Mouse (Mus musculus) olfactory bulb, adult 2 months (tissue): ENCODE results near the gene Mtus2. TPM values are rescaled to one million over a fixed set of nuclear protein-coding genes. Genes with fewer than 3 reads are reported as not detected.

ENCODE experiments used
- H3K27ac ChIP-seq: fragments of 200-500 bp; 2 replicates; pipeline ENCODE4 v1.5.1; 2012; ENCODE audit warnings: low read depth, low read length; ENCODE audit not compliant: insufficient read depth
- H3K4me1 ChIP-seq: fragments of 200-500 bp; 2 replicates; pipeline ENCODE4 v1.6.1; 2012; ENCODE audit warnings: low read length; ENCODE audit not compliant: control insufficient read depth, insufficient read depth
- H3K4me3 ChIP-seq: fragments of 200-500 bp; 2 replicates; pipeline ENCODE4 v1.5.1; 2012; ENCODE audit warnings: mild to moderate bottlenecking, low read depth, low read length, moderate library complexity; ENCODE audit not compliant: insufficient read depth
- CTCF ChIP-seq: fragments of 200-500 bp; IDR thresholded peaks from 2 replicates; pipeline ENCODE4 v1.5.1; 2012; ENCODE audit warnings: low read depth, mild to moderate bottlenecking, low read length, moderate library complexity; ENCODE audit not compliant: insufficient read depth
- POLR2A ChIP-seq: fragments of 200-500 bp; IDR thresholded peaks from 2 replicates; pipeline ENCODE4 v1.6.1; 2012; ENCODE audit warnings: mild to moderate bottlenecking, low read depth, low read length, moderate library complexity; ENCODE audit not compliant: insufficient read depth
- WGBS: fragments of 180-500 bp; shearing (Covaris S2); methylation state at CpG from one replicate; pipeline ENCODE4 v1.1.7; 2018; 5-methylcytosine and 5-hydroxymethylcytosine counted together
- polyA plus RNA-seq: library from polyadenylated mRNA; stranded (reverse); fragments of >200 nt; gene quantifications from 2 replicates; pipeline ENCODE4 v1.2.4, GENCODE M21; 2012; ENCODE audit warnings: low replicate concordance; ENCODE audit not compliant: missing spikeins, insufficient read depth, insufficient read length

Mtus2 gene
- polyA plus RNA-seq, 1 experiment = not detected

DNA sequence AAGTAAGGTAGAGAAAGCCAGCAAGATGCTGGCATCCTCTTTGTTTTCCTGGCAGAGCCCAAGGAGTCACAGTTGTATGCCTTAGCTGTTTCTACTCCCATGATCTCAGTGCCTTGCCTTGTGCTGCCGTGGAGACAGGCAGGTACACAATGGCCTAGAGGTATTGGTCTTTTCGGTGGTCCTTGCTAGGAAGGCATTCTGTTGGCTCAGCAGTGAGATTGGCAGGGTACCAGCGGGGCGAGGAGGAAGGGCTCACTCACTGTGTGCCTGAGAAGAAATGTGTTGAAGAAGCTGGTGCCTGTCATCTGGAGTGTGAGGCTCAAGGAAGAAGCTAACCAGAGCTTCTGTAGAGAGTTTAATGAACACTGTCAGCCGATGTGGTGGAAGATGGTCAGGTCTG lies 1.4 kb upstream of the Mtus2 start:
- TF ChIP-seq POLR2A = no peak
- TF ChIP-seq CTCF = no peak
- 43% methylated on average over 5 of the region's 5 CpGs for WGBS
- H3K27ac ChIP-seq = no peak overlapping the region
- H3K4me1 ChIP-seq = peaks cover 3% of the 10 kb centered on the region
- H3K4me3 ChIP-seq = no peak overlapping the region

DNA sequence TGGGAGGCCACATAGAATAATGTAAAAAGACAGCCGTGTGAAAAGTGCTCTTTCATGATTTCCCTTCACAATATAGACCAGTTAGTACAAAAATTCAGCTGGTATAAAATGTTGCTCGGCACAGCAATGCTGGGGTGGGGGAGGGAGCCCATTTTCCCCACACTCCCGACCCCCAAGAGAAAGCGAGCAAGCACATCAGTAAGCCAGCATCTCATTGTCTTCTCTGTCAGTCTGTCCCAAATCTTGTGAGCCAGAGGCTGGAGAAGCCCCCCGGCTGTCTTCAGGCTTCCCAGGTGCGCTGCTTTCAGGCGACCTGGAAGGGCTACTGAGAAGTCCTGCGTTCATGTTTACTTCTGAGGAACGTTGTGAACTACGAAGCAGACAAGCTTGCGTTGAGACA lies 699 bp upstream of the Mtus2 start:
- 2% methylated on average over 11 of the region's 11 CpGs for WGBS
- no peak overlapping the region for H3K27ac ChIP-seq
- no peak for TF ChIP-seq POLR2A
- H3K4me3 ChIP-seq = peak overlapping the region; percentile 9; the same call in 1 of the 2 replicates
- peaks cover 3% of the 10 kb centered on the region for H3K4me1 ChIP-seq

DNA sequence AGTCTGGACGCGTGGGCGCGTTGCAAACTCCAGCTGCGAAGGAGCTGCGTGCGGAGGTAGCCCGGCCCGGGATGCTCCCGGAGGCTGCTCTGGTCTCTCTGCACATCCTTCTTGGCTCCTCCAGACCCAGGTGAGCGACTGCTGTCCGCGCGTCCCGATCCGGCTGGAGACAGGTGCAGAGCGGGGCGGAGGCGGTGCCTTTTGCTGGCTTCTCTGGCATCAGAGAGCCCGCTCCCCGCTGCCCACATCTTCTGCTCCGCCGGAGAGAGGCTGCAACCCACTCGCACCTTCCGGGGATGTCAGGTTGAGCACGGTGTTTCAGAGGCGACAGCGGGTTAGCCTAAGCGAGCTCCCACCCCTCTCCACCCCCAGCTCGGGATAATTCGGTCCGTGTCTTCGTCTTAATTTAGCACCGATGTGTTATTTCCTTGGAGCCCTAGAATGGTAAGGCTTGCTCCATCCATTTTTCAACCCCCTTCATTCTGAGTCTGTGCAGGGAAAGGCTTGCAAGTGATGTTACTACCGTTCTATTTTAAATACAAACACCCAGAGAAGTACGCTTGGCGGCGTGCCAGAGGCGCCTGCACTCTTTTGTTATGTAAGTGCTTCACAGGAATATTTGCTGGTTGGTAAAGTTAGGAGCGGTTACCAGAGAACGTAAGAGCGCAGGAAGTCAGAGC lies 612 bp downstream of the Mtus2 start:
- Histone ChIP-seq H3K4me3 (peak overlapping the region; percentile 73), H3K4me1 (peaks cover 3% of the 10 kb centered on the region), H3K27ac (peak overlapping the region; percentile 96)
- WGBS = under 1% methylated on average over 42 of the region's 42 CpGs
- TF ChIP-seq CTCF (no peak), POLR2A (no peak)

DNA sequence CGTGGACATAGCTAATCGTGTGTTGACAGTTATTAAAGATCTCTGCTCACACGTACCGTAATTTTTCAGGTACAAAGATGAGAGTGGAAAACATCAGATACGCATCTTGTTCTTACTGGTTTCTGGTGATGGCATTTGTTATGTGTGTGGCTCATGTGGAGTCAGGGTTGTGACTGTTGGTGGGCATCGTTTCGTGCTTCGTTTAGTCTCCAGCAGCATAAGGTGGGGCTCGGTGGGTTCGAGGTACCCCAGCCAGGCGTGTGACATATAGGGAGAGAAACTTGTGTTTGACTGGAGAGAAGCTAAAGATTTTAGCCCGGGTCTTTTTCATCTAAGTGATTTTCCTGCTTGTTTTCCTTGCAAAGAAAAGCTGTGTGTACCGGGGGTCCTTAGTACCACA lies 1.4 kb downstream of the Mtus2 start:
- Histone ChIP-seq H3K27ac (no peak overlapping the region), H3K4me1 (peaks cover 3% of the 10 kb centered on the region), H3K4me3 (peak overlapping the region; percentile 31)
- 12% methylated on average over 13 of the region's 13 CpGs for WGBS
- TF ChIP-seq POLR2A (no peak), CTCF (no peak)

DNA sequence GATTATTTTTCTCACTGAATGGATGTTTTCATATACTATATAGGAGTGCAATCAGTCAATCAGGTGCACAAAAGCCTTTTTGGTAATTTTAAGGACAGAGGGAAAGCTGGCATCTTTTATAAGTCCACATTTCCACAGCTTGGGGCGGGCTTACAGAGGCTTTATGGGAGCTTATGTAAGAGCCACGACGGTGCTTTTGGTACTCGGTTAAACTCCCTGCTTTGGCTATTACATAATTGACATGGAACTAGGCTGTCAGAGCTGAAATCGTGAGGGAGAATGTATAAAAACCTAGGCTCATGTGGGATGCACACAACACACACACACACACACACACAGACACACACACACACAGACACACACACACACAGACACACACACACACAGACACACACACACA lies 2.0 kb downstream of the Mtus2 start:
- WGBS = 10% methylated on average over 5 of the region's 5 CpGs
- peaks cover 3% of the 10 kb centered on the region for H3K4me1 ChIP-seq
- no peak overlapping the region; the same call in 1 of the 2 replicates for H3K27ac ChIP-seq
- H3K4me3 ChIP-seq = no peak overlapping the region
- TF ChIP-seq POLR2A (no peak), CTCF (no peak)

DNA sequence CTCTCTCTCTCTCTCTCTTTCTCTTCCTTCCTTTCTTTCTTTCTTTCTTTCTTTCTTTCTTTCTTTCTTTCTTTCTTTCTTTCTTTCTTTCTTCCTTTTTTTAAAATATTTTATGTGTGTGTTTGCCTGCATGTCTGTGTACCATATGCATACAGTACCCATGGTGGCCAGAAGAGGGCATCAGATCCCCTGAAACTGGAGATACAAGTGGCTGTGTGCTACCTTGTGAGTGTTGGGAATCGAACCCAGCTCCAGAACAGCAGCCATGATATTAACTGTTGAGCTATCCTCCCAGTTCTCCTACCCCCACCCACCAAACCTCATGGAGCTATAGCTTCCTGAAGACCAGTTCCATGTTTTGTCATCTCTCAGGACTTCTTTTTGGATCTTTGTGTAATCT lies 3.7 kb downstream of the Mtus2 start:
- Histone ChIP-seq H3K4me3 (no peak overlapping the region), H3K27ac (no peak overlapping the region), H3K4me1 (peaks cover 7% of the 10 kb centered on the region)
- 83% methylated on average over 1 of the region's 1 CpGs for WGBS
- TF ChIP-seq POLR2A = no peak
- no peak for TF ChIP-seq CTCF

DNA sequence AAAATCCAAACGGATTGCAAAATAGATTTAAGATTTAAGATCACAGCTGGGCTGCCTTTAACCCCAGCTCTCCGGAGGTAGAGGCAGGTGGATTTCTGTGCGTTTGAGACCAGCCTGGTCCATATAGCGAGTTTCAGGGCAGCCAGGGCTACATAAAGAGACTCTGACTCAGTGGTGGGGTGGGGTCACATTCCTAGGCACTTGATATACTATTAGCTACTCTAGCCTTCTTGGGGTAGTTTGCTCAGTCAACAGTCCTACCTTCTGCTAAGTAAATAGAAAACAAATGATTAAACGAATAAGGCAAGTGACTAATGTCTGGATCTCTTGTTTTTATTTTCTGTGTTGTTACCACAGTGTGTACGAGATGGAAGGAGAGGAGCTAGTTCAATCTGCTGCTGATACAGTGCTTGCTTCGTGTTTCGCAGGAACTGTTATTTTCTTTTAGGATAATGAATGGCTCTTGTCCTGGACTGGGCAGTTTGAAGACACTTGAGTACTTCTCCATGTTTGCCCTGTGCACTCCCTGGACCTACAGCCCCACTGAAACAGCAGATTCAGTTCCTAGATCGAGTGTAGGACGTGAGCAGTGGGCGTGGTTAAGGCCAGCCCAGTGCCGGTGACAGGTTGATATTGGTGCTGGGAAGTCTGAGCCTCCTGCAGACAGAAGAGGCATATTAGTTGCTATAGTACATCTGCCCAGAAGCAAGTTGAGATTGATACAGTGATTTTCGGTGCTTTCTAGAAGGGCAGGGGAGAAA lies 6.9 kb downstream of the Mtus2 start:
- TF ChIP-seq POLR2A (no peak), CTCF (no peak)
- WGBS = 62% methylated on average over 13 of the region's 13 CpGs
- Histone ChIP-seq H3K4me3 (no peak overlapping the region), H3K4me1 (peaks cover 4% of the 10 kb centered on the region), H3K27ac (no peak overlapping the region)

DNA sequence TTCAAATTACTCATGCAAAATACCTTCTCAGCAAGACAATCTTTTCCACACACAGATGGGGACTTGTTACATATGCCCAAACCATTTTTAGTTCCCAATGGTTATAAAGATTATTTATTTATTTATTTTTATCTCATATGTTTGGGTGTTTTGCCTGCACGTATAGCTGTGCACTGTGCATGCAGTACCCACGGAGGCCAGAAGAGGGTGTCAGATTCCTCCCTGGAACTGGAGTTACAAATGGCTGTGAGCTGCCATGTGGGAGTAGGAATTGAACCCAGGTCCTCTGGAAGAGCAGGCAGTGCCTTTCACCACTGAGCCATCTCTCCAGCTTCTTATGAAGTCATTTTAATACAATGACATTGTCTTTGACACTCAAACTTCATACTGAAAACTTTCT lies 7.7 kb downstream of the Mtus2 start:
- H3K27ac ChIP-seq = no peak overlapping the region
- H3K4me1 ChIP-seq = peaks cover 4% of the 10 kb centered on the region
- peak; percentile 25; the same call in 1 of the 2 replicates for TF ChIP-seq CTCF
- TF ChIP-seq POLR2A = no peak
- no peak overlapping the region for H3K4me3 ChIP-seq
- WGBS = 43% methylated on average over 2 of the region's 2 CpGs

DNA sequence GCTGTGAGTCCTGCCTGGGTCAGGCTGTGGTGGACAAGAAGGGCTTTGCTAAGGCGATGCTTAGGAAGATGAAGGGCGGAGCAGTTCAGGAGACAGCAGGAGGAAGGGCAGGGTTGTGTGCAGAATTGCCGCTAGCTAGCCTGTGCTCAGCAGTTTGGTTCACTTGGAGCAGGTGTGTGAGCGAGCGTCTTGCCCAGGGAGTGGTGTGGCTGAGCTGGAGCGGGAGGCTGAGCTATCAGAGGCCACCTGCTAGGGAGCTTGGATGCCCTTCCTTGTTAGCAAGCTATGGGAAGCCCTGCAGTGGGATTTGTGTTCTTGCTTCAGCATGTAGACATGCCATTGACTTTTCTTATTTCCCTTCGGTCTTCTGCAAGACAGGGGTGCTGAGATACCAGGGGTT lies 9.5 kb downstream of the Mtus2 start:
- Histone ChIP-seq H3K4me3 (no peak overlapping the region), H3K27ac (no peak overlapping the region), H3K4me1 (peaks cover 4% of the 10 kb centered on the region)
- TF ChIP-seq POLR2A (no peak), CTCF (no peak)
- 87% methylated on average over 7 of the region's 7 CpGs for WGBS

DNA sequence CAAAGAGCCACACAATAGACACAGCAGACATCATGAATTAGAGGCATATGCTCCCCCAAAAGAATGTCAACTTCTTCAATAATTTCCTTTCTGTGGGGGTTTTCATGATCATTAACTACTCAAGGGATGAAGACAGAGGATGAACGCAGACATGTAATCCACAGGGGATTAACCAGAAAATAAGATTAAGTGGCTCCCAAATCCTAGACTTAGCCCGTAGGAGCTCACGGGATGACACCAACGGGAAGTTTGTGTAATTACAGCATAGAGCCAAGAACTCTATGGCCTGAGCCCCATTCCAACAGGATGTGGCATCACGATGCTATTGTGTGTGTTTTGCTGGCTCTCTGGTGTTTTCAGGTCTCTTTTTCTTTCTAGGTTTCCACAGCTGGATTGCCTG lies 12.4 kb downstream of the Mtus2 start:
- Histone ChIP-seq H3K27ac (no peak overlapping the region), H3K4me3 (no peak overlapping the region), H3K4me1 (no peaks in the 10 kb centered on the region)
- 77% methylated on average over 5 of the region's 5 CpGs for WGBS
- no peak for TF ChIP-seq CTCF
- TF ChIP-seq POLR2A = no peak
